Mouse (Mus musculus) CH12.LX (cell line): ENCODE data around the gene Slc9a3r1.

Experiments
- CHD1 ChIP-seq: IDR thresholded peaks from 2 replicates; pipeline ENCODE4 v1.6.1; 2012; ENCODE audit warnings: low read depth, low read length, improper control_type of control experiment, inconsistent platforms
- E2F4 ChIP-seq: IDR thresholded peaks from 2 replicates; pipeline ENCODE4 v1.6.1; 2011; ENCODE audit warnings: low read depth, low read length, improper control_type of control experiment; ENCODE audit not compliant: insufficient replicate concordance
- NRF1 ChIP-seq: IDR thresholded peaks from 2 replicates; pipeline ENCODE4 v1.6.1; 2014; ENCODE audit warnings: low read depth, mild to moderate bottlenecking, inconsistent platforms, low read length, improper control_type of control experiment, moderate library complexity
- ZC3H11A ChIP-seq: IDR thresholded peaks from 2 replicates; pipeline ENCODE4 v1.6.1; 2012; ENCODE audit warnings: low read depth, mild to moderate bottlenecking, inconsistent platforms, low read length, improper control_type of control experiment

GRCm38 (mm10) chr11:115131768-115132381 lies 31.3 kb upstream of the Slc9a3r1 start:
- TF ChIP-seq NRF1 (0 out of 2 replicates have a peak, but pooled peaks have one; percentile 3), CHD1 (peak; percentile 84), ZC3H11A (no peak), E2F4 (no peak)
